Mouse (Mus musculus): ENCODE results near the gene Ciao1.

GRCm38 (mm10) chr2:127270300-127271041 lies 22.9 kb upstream of the Ciao1 start:
- no peak for TF ChIP-seq CTCF (IDR thresholded peaks at IDR 0.05; ENCODE audit: low read depth, low read length)
- no peak for TF ChIP-seq POLR2AphosphoS5 (IDR thresholded peaks at IDR 0.05; ENCODE audit: insufficient replicate concordance, low read depth, low read length)
